Mouse (Mus musculus): ENCODE measurements around the gene Ddx17.

DNA sequence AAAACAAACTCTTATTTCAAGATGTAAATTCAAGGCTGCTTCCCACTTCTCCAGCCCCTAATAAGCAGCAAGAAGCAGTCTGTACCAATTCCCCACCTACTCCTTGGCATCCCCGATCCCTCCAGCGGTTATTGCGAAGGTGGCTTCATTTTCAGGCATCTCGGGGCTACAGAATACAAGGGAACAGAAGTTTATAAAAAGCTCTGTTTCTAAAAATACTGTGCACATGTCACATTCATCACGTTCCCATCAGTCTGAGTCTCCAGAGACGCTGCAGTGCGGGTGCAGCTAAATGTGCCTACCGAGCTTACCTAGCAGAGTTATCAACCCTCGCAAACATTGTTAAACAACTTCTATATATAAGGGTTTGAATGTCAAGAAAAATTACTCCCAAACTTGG lies 15.9 kb upstream of the Ddx17 start:
- no peak for TF ChIP-seq GATA2 (IDR thresholded peaks at IDR 0.05; ENCODE audit: borderline replicate concordance, low read depth, low read length)
- no peak for TF ChIP-seq CTCF (IDR thresholded peaks at IDR 0.05; ENCODE audit: low read depth, low read length)

Data from G1E (cell line).